Mouse (Mus musculus): ENCODE measurements at regions not wholly inside any gene's neighbourhood (a gene's known extent, or its start where the extent isn't known, plus 50 kb on each side); places are given as distances from the start of the nearest gene placed in this dataset.
A peak's percentile ranks its signal among the peaks of the same experiment; 100 is the strongest.
"Not testable (repeated sequence)": the region's sequence is repeated elsewhere in the genome, so short reads cannot be mapped to it uniquely, and the experiment has no call there.

GRCm38 (mm10) chr11:121894801-121895200 is 64.8 kb downstream of the Ptchd3 start:
- TF ChIP-seq CTCF (IDR thresholded peaks at IDR 0.05; ENCODE audit: borderline replicate concordance, extremely low read depth, insufficient read depth, insufficient read length) (no peak), POLR2A (IDR thresholded peaks at IDR 0.05; ENCODE audit: borderline replicate concordance, extremely low read depth, insufficient read depth, insufficient read length, poor library complexity, severe bottlenecking) (no peak)
- no peak for DNase-seq (ENCODE audit: low read depth)

- DNase-seq (ENCODE audit: low read depth): not testable (repeated sequence)
These were observed 74.3 kb downstream of the Ptchd3 start for GRCm38 (mm10) chr11:121904393-121904792.

- not testable (repeated sequence) for DNase-seq (ENCODE audit: low read depth)
These were observed 94.6 kb downstream of the Ptchd3 start for GRCm38 (mm10) chr11:121924631-121925030.

- peak; percentile 31 for DNase-seq (ENCODE audit: low read depth)
These were observed 95.0 kb downstream of the Ptchd3 start for GRCm38 (mm10) chr11:121925043-121925442.

- peak; percentile 0 for DNase-seq (ENCODE audit: low read depth)
These were observed 121.7 kb downstream of the Ptchd3 start for GRCm38 (mm10) chr11:121951726-121952125.

GRCm38 (mm10) chr11:121956367-121957235 is 126.6 kb downstream of the Ptchd3 start:
- peak; percentile 5 for DNase-seq (ENCODE audit: low read depth)

GRCm38 (mm10) chr11:121958735-121959134 is 128.7 kb downstream of the Ptchd3 start:
- not testable (repeated sequence) for DNase-seq (ENCODE audit: low read depth)

- DNase-seq (ENCODE audit: low read depth): not testable (repeated sequence)
These were observed 134.1 kb downstream of the Ptchd3 start for GRCm38 (mm10) chr11:121964111-121964510.

GRCm38 (mm10) chr11:121965911-121966310 is 135.9 kb downstream of the Ptchd3 start:
- DNase-seq (ENCODE audit: low read depth): peak; percentile 12

All from brain, embryonic 14.5 days (tissue).